Mouse (Mus musculus) regulatory T cell (primary cell): Measurements from ENCODE around the gene Rreb1.

Experiments
- in situ Hi-C: fragments of 300-600 bp; cut with MboI, MseI; formaldehyde crosslinking; loops from one replicate; pipeline ENCODE4 v1.15.1; 2025; ENCODE audit warnings: high pct_unique_total_duplicates

The Rreb1 gene

DNA sequence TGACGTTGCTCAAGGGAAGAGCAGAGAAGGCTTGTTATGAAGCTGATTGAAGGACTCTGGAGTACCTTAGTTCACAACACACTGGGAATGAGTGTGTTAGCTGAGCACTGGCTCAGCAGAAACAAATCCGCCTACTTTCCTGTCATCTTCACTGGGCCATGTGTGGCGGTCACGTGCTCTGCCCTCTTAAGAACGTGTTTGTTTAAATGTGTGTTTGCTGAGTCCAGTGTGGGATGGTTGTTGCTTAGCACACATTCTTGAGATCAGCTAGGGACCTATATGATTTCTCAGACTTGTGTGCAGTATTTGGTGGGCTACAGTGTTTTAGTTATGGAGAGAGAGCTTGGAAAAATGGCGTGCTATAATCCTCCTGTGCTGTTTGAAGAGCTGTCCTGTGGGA, 133.8 kb downstream of the Rreb1 start:
- in situ Hi-C loops: no loop called here

GRCm38 (mm10) chr13:37912591-37913467, 134.6 kb downstream of the Rreb1 start:
- in situ Hi-C loops: no loop called here

DNA sequence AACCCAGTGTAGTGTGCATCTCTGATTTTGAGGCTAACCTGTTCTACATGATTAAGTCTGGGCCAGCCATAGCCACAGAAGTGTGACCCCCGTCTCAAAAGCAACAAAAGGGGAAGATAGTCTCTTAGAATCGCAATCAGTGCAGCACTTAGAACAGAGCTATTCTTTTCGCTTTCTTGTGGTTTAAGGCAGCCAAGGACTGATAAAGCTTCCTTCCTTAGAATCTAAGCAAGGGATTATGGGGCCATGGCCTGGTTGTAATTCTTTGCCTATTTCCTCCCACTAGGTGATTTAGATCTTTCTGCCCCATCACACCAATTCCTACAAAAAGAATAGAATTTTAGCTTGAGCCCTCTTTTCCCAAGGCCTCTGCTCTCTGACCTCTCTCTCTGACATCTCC, 135.8 kb downstream of the Rreb1 start:
- in situ Hi-C loops: no loop called here

GRCm38 (mm10) chr13:37918336-37919261, 140.4 kb downstream of the Rreb1 start:
- in situ Hi-C loops: no loop called here

DNA sequence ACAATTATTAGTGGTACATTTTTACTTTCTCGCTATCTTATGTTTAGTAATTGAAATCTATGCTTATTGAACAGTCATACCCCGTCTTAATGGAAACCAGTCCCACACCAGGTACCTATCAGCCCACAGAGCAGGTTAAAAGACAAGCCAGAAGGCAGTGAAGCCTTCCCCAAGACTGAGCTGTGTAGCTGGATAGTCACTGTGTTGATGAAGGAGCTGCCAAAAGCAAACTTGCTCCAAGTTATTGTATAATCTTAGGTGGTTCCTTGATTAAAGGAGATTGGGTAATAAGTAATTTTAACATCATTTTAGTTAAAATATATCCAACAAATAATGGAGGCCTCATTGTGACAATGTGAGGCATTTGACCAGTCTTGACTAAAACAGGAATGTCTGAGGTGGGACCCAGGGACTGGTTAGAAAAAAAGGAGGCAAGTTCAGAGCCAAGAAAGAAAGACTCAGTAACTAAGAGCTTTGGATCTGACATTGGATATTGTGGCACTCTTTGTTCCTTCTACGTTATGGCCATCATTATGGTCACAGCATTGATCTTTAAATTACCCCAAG, 141.6 kb downstream of the Rreb1 start:
- in situ Hi-C loops: no loop called here

DNA sequence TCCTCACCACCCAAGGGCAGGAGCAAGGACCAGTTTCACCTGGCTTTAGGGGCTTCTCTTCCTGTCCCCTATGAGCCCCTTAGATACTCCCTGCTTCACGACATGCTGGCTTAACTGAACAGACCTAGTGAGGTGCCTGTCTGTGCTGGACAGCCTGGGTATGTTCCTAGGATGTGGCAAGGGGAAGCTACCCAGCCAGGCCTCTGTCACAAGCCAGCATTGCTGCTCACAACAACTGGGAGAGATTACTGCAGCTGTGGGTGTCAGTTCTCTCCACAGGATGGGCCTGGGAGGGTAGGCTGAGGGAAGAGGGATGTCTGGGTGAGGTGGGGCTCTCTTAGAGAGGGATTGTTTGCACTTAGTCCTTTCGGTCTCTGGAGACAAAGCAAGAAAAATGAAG, 142.5 kb downstream of the Rreb1 start:
- in situ Hi-C loops: no loop called here

DNA sequence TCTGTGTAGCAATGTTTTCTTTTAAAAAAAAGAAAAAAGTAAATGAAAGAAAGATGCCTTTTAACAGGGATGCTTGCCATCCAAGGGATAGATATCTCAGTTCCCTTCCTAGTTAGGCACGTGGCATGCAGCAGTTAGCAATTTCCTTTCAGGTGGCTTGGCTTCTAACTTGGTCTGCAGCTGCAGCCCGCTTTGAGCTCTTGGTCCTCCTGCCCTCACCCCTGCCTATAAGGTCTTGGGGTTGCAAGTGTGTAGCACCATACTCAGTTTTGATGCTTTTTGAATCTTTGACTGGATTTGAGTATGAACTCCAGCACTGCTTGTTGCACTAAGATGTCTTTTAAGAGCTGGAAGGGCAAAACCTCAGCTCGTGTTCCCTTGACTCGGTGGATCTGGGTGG, 144.9 kb downstream of the Rreb1 start:
- in situ Hi-C loops: no loop called here

- in situ Hi-C loops: no loop called here
These were observed 145.7 kb downstream of the Rreb1 start for GRCm38 (mm10) chr13:37923643-37924460.

DNA sequence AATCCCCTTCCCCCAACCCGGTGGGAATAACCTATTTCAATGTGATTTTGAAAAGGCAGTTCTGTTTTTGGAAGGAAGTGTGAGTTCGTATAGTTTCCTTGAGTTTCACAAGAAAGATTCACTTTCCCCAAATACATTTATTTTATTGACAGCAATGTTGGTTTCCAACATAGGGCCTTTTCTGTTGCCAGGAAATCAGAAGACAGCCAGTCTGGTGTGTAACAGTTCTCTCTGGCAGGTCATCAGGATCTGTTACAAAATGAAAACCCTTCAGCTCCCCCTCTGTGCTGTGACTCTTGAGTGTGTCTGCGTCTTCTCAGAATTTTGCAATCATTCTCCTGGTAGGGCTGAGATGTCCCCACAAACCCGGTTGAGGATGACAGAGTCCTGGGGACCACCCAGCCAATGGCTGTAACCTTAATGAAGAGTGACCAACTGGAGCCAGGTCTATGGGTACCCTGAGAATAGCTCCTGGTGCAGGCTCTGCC, 146.3 kb downstream of the Rreb1 start:
- in situ Hi-C loops: no loop called here

GRCm38 (mm10) chr13:37926394-37926793, 148.2 kb downstream of the Rreb1 start:
- in situ Hi-C loops: no loop called here

DNA sequence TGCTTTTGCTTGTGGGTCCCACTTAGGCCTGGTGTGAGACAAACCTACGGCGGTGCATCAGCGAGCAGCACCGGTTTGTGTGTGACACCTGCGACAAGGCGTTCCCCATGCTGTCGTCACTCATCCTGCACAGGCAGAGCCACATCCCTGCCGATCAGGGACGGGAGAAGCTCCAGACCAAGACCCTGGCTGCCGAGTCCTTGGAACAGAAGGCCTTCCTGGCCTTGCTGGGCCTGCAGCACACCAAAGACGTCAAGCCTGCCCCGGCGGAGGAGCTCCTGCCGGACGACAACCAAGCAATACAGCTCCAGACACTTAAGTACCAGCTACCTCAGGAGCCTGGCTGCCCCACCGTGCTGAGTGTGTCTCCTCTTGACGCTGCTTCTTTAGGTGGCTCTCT, 151.3 kb downstream of the Rreb1 start:
- in situ Hi-C loops: no loop called here

DNA sequence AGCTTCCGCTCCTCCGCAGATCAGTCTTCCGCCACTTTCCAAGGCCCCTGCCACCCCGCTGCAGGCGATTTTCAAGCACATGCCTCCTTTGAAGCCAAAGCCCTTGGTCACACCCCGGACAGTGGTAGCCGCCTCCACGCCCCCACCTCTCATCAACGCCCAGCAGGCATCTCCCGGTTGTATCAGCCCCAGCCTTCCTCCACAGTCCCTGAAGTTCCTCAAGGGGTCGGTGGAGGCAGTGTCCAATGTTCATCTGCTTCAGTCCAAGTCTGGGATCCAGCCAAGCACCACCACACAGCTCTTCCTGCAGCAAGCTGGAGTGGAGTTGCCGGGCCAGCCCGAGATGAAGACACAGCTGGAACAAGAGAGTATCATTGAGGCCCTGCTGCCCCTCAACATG, 151.9 kb downstream of the Rreb1 start:
- in situ Hi-C loops: no loop called here

DNA sequence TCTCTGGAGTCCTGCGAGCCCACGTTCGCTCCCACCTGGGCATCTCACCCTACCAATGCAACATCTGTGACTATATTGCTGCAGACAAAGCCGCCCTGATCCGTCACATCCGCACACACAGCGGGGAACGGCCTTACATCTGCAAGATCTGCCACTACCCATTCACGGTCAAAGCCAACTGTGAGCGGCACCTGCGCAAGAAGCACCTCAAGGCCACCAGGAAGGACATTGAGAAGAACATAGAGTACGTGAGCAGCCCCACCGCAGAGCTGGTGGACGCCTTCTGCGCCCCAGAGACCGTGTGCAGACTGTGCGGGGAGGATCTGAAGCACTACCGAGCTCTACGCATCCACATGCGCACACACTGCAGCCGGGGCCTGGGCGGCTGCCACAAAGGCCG, 152.4 kb downstream of the Rreb1 start:
- in situ Hi-C loops: no loop called here

DNA sequence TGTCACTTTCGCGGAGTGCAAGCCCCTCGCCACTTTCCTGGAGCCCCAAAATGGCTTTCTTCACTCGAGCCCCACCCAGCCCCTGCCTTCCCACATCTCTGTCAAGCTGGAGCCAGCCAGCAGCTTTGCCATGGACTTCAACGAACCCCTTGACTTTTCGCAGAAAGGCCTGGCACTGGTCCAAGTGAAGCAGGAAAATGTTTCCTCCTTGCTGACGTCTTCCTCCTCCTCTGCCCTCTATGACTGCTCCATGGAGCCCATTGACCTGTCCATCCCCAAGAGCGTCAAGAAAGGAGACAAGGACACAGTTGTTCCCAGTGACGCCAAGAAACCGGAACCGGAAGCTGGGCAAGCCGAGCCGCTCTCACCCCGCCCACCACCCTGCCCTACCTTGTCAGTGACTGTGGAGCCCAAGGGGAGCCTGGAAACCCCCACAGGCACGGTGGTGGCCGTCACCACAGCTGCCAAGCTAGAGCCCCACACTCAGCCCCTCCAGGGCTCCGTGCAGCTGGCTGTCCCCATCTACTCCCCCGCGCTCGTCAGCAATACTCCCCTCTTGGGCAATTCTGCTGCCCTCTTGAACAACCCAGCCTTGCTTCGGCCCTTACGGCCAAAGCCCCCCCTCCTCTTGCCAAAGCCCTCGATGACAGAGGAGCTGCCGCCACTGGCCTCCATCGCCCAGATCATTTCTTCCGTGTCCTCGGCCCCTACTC, 153.2 kb downstream of the Rreb1 start:
- in situ Hi-C loops: no loop called here

GRCm38 (mm10) chr13:37934075-37934474, 155.9 kb downstream of the Rreb1 start:
- in situ Hi-C loops: no loop called here

DNA sequence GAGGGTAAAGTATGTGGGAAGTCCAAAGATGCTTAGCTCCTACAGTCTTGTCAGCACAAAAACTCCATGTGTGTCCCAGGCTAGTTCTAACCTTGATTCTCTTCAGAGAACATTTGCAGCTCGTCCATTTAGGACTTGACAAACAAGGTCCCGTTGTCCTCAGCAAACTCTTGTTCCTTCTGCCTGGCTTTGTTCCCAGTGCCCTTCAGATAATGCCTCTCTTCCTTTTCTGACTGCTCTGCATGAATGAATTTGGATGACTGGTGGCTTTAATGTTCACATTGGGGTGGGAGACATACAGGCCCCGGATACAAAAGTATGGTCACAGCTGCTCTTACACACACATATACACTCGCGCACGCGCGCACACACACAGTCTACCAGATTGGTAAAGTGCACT, 156.7 kb downstream of the Rreb1 start:
- in situ Hi-C loops: no loop called here

- in situ Hi-C loops: no loop called here
These were observed 158.2 kb downstream of the Rreb1 start for GRCm38 (mm10) chr13:37936351-37936750.

DNA sequence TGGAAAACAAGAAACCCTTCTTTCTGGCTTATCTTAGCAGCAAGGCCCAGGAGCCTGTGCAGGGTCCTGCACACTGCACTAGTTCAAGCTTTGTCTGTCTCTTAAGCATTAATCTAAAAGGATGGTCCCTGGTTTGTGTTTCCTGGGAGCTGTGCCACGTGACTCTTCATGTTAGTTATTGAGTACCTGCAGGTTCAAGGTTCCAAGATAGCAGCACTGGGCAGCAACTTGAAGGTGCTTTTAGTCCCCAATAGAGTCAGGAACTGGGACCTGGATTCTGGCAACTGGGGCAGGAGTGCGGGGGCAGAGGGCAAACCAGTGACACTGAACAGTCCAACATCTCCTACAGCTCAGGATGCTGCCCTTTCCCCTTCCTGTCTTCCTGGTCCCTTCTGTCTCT, 162.0 kb downstream of the Rreb1 start:
- in situ Hi-C loops: no loop called here

- in situ Hi-C loops: no loop called here
These were observed 162.4 kb downstream of the Rreb1 start for GRCm38 (mm10) chr13:37940649-37941048.

DNA sequence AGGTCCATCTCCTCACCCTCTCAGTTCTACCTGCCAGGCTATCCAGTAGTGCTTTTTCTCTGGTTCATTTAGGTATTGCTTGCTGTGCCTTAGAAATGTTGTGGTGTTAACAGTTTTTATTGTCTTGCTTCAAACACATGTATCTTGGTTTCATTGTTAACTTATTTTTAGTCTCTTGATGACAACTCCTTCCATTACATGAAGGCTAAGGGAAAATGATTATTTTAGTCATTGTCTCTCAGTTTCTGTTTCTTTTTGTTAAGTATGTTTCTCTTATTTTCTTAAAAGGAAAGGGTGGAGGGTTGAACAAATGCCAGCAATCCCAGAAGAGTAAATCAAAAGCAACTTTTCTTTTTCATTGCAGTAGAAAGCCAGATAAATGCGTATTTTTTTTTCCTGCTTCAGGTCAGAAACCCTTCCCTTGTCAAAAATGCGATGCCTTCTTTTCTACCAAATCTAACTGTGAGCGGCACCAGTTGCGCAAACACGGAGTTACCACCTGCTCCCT, 163.0 kb downstream of the Rreb1 start:
- in situ Hi-C loops: no loop called here
